8 mouse cellular contexts compared by ENCODE assay signal in the genomic region with DNA sequence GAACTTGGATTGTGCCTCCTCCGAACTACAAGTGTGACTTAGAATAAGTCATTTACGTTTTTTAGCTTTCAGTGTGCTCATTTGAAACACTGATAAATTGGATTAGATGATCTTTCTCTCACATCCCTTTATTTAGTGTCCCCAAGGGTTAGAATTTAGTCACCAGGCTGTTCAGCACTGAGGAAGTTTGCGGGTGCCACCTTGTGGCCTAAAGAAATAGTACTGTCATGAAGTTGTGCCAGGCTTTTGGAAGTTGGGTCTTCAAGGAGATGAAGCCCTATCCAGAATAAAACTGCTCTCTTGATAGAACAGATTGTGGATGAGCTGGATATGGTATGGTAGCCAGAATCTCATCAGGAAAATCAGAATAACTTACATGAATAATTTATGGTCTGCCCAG. TPM values are rescaled to one million over a fixed set of nuclear protein-coding genes. Genes with fewer than 3 reads are reported as not detected.
DNase-seq lines count a peak whose midpoint lies in the region; ATAC-seq and TF ChIP-seq lines count a peak whose summit lies in the region.

No protein-coding gene starts in this region.

- no peaks in the 10 kb centered on the region for H3K9me3 ChIP-seq in liver, embryonic 14.5 days (ENCODE audit: control insufficient read depth, low read length)
- H3K9me3 ChIP-seq in liver, embryonic 12.5 days (replicated peaks), result no peaks in the 10 kb centered on the region

- no peak for TF ChIP-seq EP300 in liver, embryonic 14.5 days (IDR thresholded peaks at IDR 0.05; ENCODE audit: low read depth)

- no peaks in the 10 kb centered on the region for H3K4me1 ChIP-seq in liver, embryonic 14.5 days (replicated peaks; ENCODE audit: control insufficient read depth in 2 of 2, insufficient read depth in 2 of 2, low read length in 1 of 2)
- no peaks in the 10 kb centered on the region for H3K4me1 ChIP-seq in liver, embryonic 12.5 days

- H3K36me3 ChIP-seq in liver, embryonic 14.5 days (replicated peaks; ENCODE audit: control insufficient read depth, insufficient read depth, low read depth), result no peaks in the 10 kb centered on the region
- H3K36me3 ChIP-seq in liver, embryonic 12.5 days, result no peaks in the 10 kb centered on the region

- WGBS in liver, embryonic 14.5 days (ENCODE audit: insufficient replicate concordance), result 19% methylated on average over 3 of the region's 3 CpGs
- 26% methylated on average over 3 of the region's 3 CpGs for WGBS in liver, embryonic 12.5 days (ENCODE audit: insufficient replicate concordance)

- no peak overlapping the region for H3K4me2 ChIP-seq in liver, embryonic 14.5 days (ENCODE audit: low read depth)
- H3K4me2 ChIP-seq in liver, embryonic 12.5 days, result no peak overlapping the region

- no peaks in the 10 kb centered on the region for H3K27me3 ChIP-seq in liver, embryonic 14.5 days (ENCODE audit: control insufficient read depth, insufficient read depth, low read length)
- no peaks in the 10 kb centered on the region for H3K27me3 ChIP-seq in liver, embryonic 12.5 days (replicated peaks)

- H3K27ac ChIP-seq in liver, embryonic 14.5 days, result no peak overlapping the region
- H3K27ac ChIP-seq in liver, embryonic 12.5 days, result no peak overlapping the region

- no peak for DNase-seq in liver, embryonic 14.5 days (ENCODE audit: low read depth in 3 of 3, low spot score in 3 of 3)
- peak; percentile 2 for DNase-seq in c-Kit-positive CD71-negative TER-119-negative erythroid progenitor cells, embryonic 14.5 days (ENCODE audit: low read depth)
- peak; percentile 69 to 71 for DNase-seq in left cerebral cortex, adult 18-20 months (ENCODE audit: low spot score in 2 of 2)
- DNase-seq in retina, embryonic 14.5 days (ENCODE audit: low spot score), result peak; percentile 78
- DNase-seq in gastrocnemius, postnatal 4 days (ENCODE audit: low spot score in 2 of 2), result no peak
- DNase-seq in gastrocnemius, postnatal 36 days, result no peak

- no peak overlapping the region for H3K9ac ChIP-seq in liver, embryonic 14.5 days (replicated peaks)
- H3K9ac ChIP-seq in liver, embryonic 12.5 days, result no peak overlapping the region

- peak; percentile 9; the same call in 1 of the 2 replicates for TF ChIP-seq CTCF in liver, embryonic 14.5 days (IDR thresholded peaks at IDR 0.05; ENCODE audit: low read depth)

- H3K4me3 ChIP-seq in liver, embryonic 14.5 days (ENCODE audit: insufficient read depth in 1 of 2, low read depth in 2 of 2, low read length in 2 of 2), result no peak overlapping the region
- H3K4me3 ChIP-seq in liver, embryonic 12.5 days, result no peak overlapping the region

- intact Hi-C loops in gastrocnemius, postnatal 36 days (cut with DNase I), result no loop called here

- no peak for ATAC-seq in liver, embryonic 14.5 days (ENCODE audit: insufficient read depth)
- ATAC-seq in liver, embryonic 12.5 days, result no peak
- peak; percentile 93 for ATAC-seq in frontal cortex, adult (ENCODE audit: low TSS enrichment)

RNA-seq across cellular contexts. Expression of gene Adcyap1, which starts 57.7 kb away (rescaled TPM):
- polyA plus RNA-seq in liver, embryonic 14.5 days (2012; rRNA removed), result not detected in 2 replicates
- polyA plus RNA-seq in liver, embryonic 14.5 days (2014; fragmentation: Nextera tagmentation; extraction: Ambion mirVana), result not detected in 2 replicates
- polyA plus RNA-seq in liver, embryonic 12.5 days (2016; fragmentation: Nextera tagmentation; extraction: Ambion mirVana), result not detected in 2 replicates
- total RNA-seq in left cerebral cortex, adult 18-20 months (2021), result 10 to 100 TPM; 37.4 to 39.7 TPM
- not detected for total RNA-seq in gastrocnemius, postnatal 4 days (2021)
- total RNA-seq in gastrocnemius, postnatal 36 days (2021), result not detected

Comparison
In these comparisons a context has a peak if more than half of its experiments do, and no peak if none do; other contexts are left out.
1. DNase-seq: peak in c-Kit-positive CD71-negative TER-119-negative erythroid progenitor cells, embryonic 14.5 days (single experiment), left cerebral cortex, adult 18-20 months (2 of 2) and retina, embryonic 14.5 days (single experiment); none in liver, embryonic 14.5 days (0 of 3), gastrocnemius, postnatal 4 days (0 of 2) and gastrocnemius, postnatal 36 days (0 of 2).
2. RNA of gene Adcyap1, which starts 57.7 kb away (total RNA-seq): 37.4 to 39.7 TPM in left cerebral cortex, adult 18-20 months; not detected in gastrocnemius, postnatal 4 days and not detected in gastrocnemius, postnatal 36 days; every median in the first group is over 10 times any median in the second.